Mouse (Mus musculus): ENCODE measurements around the gene Ank. TPM values are rescaled to one million over a fixed set of nuclear protein-coding genes. Genes with fewer than 3 reads are reported as not detected.

The Ank gene
- polyA plus RNA-seq, 1 experiment = 35.9 TPM

DNA sequence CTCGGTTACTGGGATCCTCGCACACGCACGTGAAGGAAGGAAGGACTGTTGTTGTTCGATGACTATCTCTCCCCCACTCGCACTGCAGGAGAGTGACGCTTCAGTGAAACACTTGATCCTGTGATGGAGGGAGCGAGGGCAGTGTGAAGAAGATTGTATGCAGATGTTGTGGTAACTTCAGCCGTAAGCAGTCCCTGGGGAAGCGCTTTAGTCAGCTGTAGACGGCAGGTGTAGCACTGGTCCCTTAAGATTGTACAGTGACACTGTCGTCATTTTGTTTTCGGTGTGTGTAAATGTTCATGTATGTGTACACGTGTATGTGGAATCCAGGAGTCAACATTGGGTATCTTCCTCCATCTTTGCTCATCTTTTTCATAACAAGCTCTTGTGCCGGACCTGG lies 33.9 kb downstream of the Ank start:
- TF ChIP-seq CTCF (IDR thresholded peaks at IDR 0.05; ENCODE audit: borderline replicate concordance, extremely low read depth, insufficient read depth, insufficient read length) (no peak), POLR2A (IDR thresholded peaks at IDR 0.05; ENCODE audit: borderline replicate concordance, extremely low read depth, insufficient read depth, insufficient read length, poor library complexity, severe bottlenecking) (no peak)
- DNase-seq (ENCODE audit: low read depth) = no peak

GRCm38 (mm10) chr15:27502338-27502737 lies 35.9 kb downstream of the Ank start:
- no peak for TF ChIP-seq CTCF (IDR thresholded peaks at IDR 0.05; ENCODE audit: borderline replicate concordance, extremely low read depth, insufficient read depth, insufficient read length)
- TF ChIP-seq POLR2A (IDR thresholded peaks at IDR 0.05; ENCODE audit: borderline replicate concordance, extremely low read depth, insufficient read depth, insufficient read length, poor library complexity, severe bottlenecking) = no peak
- DNase-seq (ENCODE audit: low read depth) = no peak

GRCm38 (mm10) chr15:27503221-27503620 lies 36.7 kb downstream of the Ank start:
- TF ChIP-seq POLR2A (IDR thresholded peaks at IDR 0.05; ENCODE audit: borderline replicate concordance, extremely low read depth, insufficient read depth, insufficient read length, poor library complexity, severe bottlenecking) (no peak), CTCF (IDR thresholded peaks at IDR 0.05; ENCODE audit: borderline replicate concordance, extremely low read depth, insufficient read depth, insufficient read length) (no peak)

GRCm38 (mm10) chr15:27503801-27504730 lies 37.6 kb downstream of the Ank start:
- no peak for DNase-seq (ENCODE audit: low read depth)
- TF ChIP-seq POLR2A (IDR thresholded peaks at IDR 0.05; ENCODE audit: borderline replicate concordance, extremely low read depth, insufficient read depth, insufficient read length, poor library complexity, severe bottlenecking) = no peak

More at GRCm38 (mm10) chr15:27503221-27503620, 36.7 kb downstream of the Ank start:
- DNase-seq (ENCODE audit: low read depth) = no peak

DNA sequence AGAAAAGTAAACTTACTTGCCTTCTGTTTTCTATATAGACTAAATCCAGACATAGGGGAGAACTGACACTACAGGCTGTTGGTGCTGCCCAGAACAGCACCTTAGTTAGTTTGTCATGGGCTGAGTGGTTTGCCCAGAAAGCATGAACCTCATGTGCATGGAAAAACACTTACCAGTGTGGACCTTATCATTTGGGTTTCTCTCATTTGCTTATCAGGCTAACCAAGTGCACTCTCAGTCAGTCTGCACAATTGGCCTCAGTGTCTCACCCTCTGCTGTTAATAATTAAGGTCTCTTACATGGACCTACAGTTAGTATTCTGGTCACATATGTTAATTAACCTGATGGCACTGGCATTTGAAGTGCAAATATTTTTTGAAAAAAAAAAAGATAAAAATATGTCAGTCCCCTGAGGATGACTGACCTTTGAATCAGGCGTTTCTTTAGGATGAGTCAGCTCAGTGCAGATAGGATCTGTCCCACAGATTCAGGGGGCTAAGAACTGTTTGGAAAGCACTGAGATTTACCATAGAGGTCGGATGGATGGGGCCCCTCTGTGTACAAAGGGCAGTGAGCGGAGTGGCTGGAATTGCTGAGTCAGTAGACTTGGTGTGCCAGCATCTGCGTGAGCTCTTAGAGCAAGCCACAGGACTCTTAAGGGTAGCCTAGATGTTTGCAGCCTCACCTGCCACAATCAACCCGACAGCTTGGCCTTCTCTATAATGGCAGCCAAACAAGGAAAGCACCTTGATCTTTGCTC lies 39.8 kb downstream of the Ank start:
- no peak for DNase-seq (ENCODE audit: low read depth)
- TF ChIP-seq POLR2A (IDR thresholded peaks at IDR 0.05; ENCODE audit: borderline replicate concordance, extremely low read depth, insufficient read depth, insufficient read length, poor library complexity, severe bottlenecking) (no peak), CTCF (IDR thresholded peaks at IDR 0.05; ENCODE audit: borderline replicate concordance, extremely low read depth, insufficient read depth, insufficient read length) (no peak)

DNA sequence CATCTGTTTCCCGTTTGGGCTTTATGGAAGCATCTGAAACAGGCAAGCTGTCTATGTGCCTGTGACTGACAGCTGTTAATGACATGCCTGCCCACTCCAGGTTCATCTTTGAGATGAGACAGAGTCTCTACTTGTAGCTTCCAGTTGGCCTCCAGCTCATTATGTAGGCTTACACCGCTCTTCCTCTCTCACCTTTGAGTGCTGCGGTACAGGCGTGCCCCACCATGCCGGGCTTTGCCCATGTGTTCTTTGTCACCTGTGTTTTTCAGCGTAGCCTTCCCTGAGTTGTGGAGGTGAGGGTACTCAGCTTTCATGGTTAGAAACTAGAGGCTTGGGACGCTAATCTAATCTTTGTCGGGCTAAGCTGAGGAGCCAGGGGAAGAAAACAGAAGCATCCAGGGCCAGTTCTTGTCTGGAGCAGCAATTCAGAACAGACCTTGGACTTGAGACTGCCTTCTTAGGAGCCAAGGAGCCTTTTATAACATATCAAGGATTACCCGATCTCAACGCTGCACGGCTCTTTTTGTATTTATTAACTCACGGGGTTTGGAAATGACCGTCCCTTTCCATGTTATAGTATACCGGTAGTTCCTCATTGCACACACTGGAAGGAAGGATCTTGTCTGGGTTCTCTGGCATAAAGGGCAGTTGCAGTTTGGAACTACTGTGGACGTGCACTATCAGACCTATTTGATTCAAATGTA lies 40.6 kb downstream of the Ank start:
- no peak for DNase-seq (ENCODE audit: low read depth)
- TF ChIP-seq POLR2A (IDR thresholded peaks at IDR 0.05; ENCODE audit: borderline replicate concordance, extremely low read depth, insufficient read depth, insufficient read length, poor library complexity, severe bottlenecking) = no peak
- TF ChIP-seq CTCF (IDR thresholded peaks at IDR 0.05; ENCODE audit: borderline replicate concordance, extremely low read depth, insufficient read depth, insufficient read length) = no peak

DNA sequence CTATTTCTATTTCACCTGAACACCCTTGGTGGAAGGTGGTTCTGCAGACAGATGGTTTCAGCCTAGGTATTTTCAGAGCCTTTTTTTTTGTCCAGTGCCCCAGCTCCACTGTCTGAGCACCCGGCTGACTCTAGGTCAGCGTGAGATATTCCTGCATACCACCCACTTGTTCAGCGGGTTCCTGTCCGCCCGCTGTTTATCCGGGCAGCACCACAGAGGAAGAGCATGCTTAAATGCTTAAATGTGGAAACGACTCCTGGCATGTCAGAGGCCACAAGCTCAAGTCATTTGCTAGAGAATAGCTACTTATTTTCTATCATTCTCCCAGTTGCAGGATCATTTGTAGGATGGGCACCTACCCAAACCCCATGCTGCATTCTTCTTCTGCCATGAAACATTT lies 41.7 kb downstream of the Ank start:
- no peak for DNase-seq (ENCODE audit: low read depth)
- no peak for TF ChIP-seq CTCF (IDR thresholded peaks at IDR 0.05; ENCODE audit: borderline replicate concordance, extremely low read depth, insufficient read depth, insufficient read length)
- no peak for TF ChIP-seq POLR2A (IDR thresholded peaks at IDR 0.05; ENCODE audit: borderline replicate concordance, extremely low read depth, insufficient read depth, insufficient read length, poor library complexity, severe bottlenecking)

- TF ChIP-seq CTCF (IDR thresholded peaks at IDR 0.05; ENCODE audit: borderline replicate concordance, extremely low read depth, insufficient read depth, insufficient read length) = no peak
- no peak for TF ChIP-seq POLR2A (IDR thresholded peaks at IDR 0.05; ENCODE audit: borderline replicate concordance, extremely low read depth, insufficient read depth, insufficient read length, poor library complexity, severe bottlenecking)
- no peak for DNase-seq (ENCODE audit: low read depth)
Measured at GRCm38 (mm10) chr15:27508982-27509381, 42.5 kb downstream of the Ank start.

DNA sequence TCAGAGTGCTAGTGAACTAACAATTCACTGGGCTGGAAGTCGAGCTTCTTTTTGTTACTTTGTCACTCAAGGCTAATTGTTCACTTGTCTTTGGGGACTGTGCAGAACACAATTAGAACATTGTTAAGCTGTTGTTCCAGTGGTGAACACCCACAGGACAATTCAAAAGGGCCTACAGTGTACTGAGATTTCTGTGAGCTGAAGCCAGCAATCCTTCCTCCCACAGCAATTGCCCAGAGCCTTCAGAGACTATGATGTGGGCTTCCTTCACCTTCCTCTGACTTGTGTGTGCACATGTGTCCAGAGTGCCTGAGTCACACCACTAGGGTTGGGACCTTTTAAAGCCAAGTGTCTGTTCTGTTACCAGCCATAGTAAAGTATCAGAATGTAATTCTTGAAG lies 50.5 kb downstream of the Ank start:
- DNase-seq (ENCODE audit: low read depth) = no peak
- TF ChIP-seq POLR2A (IDR thresholded peaks at IDR 0.05; ENCODE audit: borderline replicate concordance, extremely low read depth, insufficient read depth, insufficient read length, poor library complexity, severe bottlenecking) = no peak
- no peak for TF ChIP-seq CTCF (IDR thresholded peaks at IDR 0.05; ENCODE audit: borderline replicate concordance, extremely low read depth, insufficient read depth, insufficient read length)

DNA sequence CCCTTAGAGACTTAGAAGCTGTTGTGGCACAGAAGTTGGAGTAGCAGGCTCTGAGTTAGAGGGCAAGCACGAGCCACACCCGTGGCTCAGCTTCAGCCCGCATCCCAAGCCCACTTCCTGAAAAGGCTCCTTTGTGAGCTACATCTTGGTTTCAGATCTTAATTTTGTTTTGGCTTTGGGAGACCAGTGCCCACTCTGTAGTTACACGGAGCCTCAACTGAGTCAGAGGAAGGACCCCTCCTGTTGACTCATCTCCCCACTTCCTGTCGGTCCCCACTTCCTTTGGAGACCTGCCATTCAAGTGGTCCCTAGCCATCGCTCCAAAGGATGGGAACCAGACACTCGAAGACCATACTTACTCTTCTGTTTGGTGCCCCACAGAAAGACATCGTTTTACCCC lies 51.5 kb downstream of the Ank start:
- no peak for DNase-seq (ENCODE audit: low read depth)
- no peak for TF ChIP-seq POLR2A (IDR thresholded peaks at IDR 0.05; ENCODE audit: borderline replicate concordance, extremely low read depth, insufficient read depth, insufficient read length, poor library complexity, severe bottlenecking)
- TF ChIP-seq CTCF (IDR thresholded peaks at IDR 0.05; ENCODE audit: borderline replicate concordance, extremely low read depth, insufficient read depth, insufficient read length) = no peak

DNA sequence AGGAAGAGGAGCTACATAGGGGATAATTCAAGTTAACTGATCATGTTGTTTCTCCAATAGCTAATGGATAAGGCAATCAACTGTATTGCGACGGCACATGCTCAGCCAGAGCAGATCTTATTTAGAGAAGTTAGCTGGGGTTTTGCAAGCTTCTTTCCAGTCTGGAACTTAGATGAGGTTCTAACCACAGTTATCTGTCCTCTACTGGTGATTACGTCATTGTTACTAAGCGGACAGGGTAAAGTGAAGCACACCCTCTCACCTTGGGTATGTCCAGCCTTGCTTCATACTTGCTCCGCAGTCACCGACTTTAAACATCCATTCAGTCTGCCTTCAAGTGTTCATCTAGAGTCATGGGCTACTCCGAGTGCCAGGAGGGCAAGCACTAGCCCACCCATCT lies 53.4 kb downstream of the Ank start:
- TF ChIP-seq POLR2A (IDR thresholded peaks at IDR 0.05; ENCODE audit: borderline replicate concordance, extremely low read depth, insufficient read depth, insufficient read length, poor library complexity, severe bottlenecking) = no peak
- no peak for TF ChIP-seq CTCF (IDR thresholded peaks at IDR 0.05; ENCODE audit: borderline replicate concordance, extremely low read depth, insufficient read depth, insufficient read length)

More for the DNA sequence above, 53.4 kb downstream of the Ank start:
- no peak for DNase-seq (ENCODE audit: low read depth)
